Mouse (Mus musculus) megakaryocyte progenitor cell, adult 5-6 weeks (primary cell): ENCODE data around the gene Mme. TPM values are rescaled to one million over a fixed set of nuclear protein-coding genes. Genes with fewer than 3 reads are reported as not detected.

ENCODE experiments used
- ATAC-seq: replicated peaks from 2 replicates; pipeline ENCODE4 v1.8.0; 2016; ENCODE audit warnings: mild to moderate bottlenecking, moderate TSS enrichment, inconsistent platforms; ENCODE audit not compliant: poor library complexity
- total RNA-seq, 2 experiments: library from RNA; stranded (forward) in 1 of 2; stranded (reverse) in 1 of 2; fragments of 157-497, 149-512 nt in 1 of 2; fragments of 200-1000 nt in 1 of 2; gene quantifications; 2 replicates each; pipeline versions ENCODE4 v1.2.3 to v1.2.4; 2015 to 2017

Mme gene
- total RNA-seq, 2 experiments from 2014 or later, result not detected

- no peak for ATAC-seq
Observed at GRCm38 (mm10) chr3:63350242-63350641, 108.9 kb downstream of the Mme start.

DNA sequence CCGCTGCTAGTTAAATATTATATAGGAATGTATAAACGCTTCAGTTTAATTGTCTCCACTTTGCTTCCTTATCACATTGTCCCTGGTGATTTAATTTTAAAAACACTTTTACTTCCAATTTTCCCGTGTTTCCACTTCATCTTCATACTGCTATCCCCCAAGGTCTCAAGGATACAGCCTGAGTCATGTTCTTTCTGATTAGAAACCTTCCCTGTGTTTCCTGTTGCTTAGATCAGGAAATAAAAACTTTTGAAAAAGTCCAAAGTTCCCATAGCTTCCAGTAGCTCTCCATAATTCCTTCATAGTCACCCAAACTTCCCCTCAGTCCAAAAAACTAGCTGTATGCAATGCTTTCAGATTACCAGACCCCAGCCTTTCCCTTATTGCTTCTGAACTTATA is 109.4 kb downstream of the Mme start:
- ATAC-seq, result no peak

DNA sequence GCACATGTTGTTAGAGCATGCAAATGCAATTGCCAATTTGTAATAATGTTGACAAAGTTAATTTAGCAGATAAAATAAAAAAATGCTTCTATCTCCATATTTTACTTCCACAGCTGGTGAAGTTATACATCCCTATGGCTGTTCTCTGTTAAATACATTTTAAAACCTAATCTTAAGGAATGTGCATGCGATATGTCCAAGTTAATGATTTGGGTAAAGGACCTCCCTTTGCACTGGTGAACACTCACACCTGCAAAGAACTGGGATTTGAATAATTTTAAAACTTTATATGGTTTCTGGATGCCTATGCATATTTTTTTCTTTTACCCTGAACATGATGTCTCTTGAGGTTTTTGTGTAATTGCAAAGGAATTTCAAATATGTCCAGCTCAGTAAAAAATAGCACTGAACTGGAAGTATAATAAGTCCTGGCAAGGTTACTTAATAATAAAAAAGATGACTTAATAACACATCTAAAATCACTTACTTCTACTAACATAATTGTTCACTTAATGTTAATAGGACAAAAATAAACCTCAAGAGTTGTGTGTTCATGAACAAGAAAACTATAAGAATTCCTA is 110.4 kb downstream of the Mme start:
- no peak for ATAC-seq

DNA sequence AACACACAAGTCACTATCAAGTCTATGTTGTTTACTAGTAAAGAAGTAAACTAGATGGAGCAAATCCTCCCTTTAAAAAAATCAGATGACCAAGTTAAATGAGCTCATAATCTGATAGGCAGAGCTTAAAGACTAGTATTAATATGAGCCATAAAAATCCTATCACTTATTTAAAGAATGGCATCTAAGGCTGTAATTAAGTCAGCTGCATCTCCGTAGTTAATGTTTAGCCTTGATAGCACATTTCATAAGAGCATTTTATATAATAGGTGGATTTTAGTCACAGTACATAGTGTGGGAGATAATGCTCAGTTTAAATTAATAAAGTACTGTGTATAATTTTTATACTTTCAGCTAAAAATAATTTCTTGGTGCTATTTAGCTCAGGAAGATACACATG is 118.2 kb downstream of the Mme start:
- ATAC-seq, result no peak

- no peak for ATAC-seq
Observed at GRCm38 (mm10) chr3:63384989-63385388, 143.7 kb downstream of the Mme start.

DNA sequence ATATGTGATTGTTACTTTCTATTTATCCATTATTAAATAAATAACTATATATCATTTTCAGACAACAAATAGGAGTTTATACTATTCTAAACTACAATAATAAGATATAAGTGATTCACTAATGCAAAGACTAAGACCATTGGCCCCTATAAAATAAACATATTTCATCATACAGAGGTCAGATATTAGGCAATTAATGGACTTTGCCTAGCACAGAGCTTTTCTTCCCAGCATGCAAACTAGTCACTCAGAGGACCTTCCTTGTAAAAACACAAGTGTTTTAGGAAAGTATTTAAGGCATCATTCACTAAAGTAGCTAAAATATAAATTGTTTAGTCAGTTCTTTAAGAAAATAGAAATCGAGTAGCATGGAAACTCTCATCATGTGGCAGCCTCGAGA is 149.4 kb downstream of the Mme start:
- ATAC-seq, result no peak

GRCm38 (mm10) chr3:63391348-63391747 is 150.0 kb downstream of the Mme start:
- no peak for ATAC-seq

- ATAC-seq, result no peak
Observed at GRCm38 (mm10) chr3:63394424-63394941, 153.1 kb downstream of the Mme start.

DNA sequence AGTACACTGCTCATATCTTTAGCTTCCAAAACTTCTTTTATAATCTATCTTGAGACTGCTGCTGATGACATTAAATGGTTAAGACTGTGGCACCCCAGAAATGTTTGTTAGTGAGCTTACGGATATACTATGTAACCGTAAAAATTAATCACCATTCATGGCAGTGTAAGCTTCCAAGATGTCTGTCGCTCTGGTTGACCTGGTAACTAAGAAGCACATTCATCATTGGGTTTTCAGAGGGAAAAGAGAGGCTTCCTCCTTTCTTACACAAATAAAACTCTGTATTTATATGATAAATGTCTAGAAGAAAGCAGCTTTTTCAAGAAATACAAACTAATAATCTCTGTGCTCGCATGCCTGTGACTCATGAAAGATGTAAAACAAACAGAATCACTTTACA is 156.8 kb downstream of the Mme start:
- no peak for ATAC-seq

- ATAC-seq, result no peak
Observed at GRCm38 (mm10) chr3:63406438-63406837, 165.1 kb downstream of the Mme start.

GRCm38 (mm10) chr3:63411006-63411405 is 169.7 kb downstream of the Mme start:
- ATAC-seq, result no peak

- no peak for ATAC-seq
Observed at GRCm38 (mm10) chr3:63412220-63412937, 171.0 kb downstream of the Mme start.

DNA sequence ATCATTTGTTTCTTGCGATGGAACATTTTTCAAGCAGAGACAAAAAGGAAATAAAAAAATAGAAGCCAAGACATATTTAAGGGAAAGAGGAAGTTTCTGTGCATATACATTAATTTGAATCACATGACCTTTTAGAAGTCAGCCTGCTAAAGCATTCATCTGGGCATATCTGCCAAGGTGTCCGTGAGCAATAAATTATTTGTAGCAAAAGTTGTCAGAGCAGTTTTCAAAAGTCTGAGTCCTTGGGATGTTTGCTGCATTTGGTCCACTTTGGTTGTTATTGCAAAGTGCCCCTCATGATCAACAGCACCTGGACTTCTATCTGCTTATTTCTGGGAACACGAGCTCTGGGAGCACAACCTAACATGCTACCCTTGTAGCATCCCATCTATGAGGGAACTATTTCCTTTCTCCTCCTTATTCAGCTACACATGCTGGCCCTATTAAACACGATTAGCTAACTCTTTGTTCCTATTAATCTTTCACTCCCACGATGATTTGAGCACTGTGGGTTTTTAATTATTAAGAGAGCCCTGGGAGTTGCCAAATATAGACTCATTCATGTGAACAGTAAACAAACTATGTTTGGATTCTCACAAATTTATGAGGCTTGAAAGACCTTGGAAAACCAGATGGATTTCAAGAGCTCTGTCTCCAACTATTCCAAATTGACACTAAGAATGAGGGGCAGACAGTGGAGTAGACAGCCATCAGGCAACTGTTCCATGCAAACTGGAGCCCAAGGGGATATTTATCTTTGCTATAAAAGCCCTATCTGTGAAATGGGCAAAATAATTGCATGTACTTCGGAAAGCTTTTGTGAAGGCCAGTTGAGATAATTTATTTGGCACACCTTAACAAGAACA is 171.9 kb downstream of the Mme start:
- ATAC-seq, result no peak

- no peak for ATAC-seq
Observed at GRCm38 (mm10) chr3:63417284-63417683, 175.9 kb downstream of the Mme start.

GRCm38 (mm10) chr3:63417758-63418157 is 176.4 kb downstream of the Mme start:
- no peak for ATAC-seq

- ATAC-seq, result no peak
Observed at GRCm38 (mm10) chr3:63423552-63423951, 182.2 kb downstream of the Mme start.

Other genes starting within 250 kb of the Mme start
- not detected in 2 replicates for gene Gm34302, start 242.3 kb downstream of the Mme start, total RNA-seq (2015)
- gene Gm34302, start 242.3 kb downstream of the Mme start, total RNA-seq (2017), result not detected in 2 replicates